Mouse (Mus musculus): Measurements from ENCODE around the gene Lnp1. TPM values are rescaled to one million over a fixed set of nuclear protein-coding genes. Genes with fewer than 3 reads are reported as not detected.
"Not testable (repeated sequence)": the region's sequence is repeated elsewhere in the genome, so short reads cannot be mapped to it uniquely, and the experiment has no call there.

Lnp1 gene
- polyA plus RNA-seq, 1 experiment from 2014 or later = not detected

- H3K27ac ChIP-seq = no peak overlapping the region
- ATAC-seq (replicated peaks; ENCODE audit: low FRiP score, low read depth) = no peak
- H3K4me1 ChIP-seq (replicated peaks; ENCODE audit: insufficient read depth, low read length) = no peaks in the 10 kb centered on the region
- no peak overlapping the region for H3K4me3 ChIP-seq (replicated peaks; ENCODE audit: low read depth, low read length)
- H3K9me3 ChIP-seq (replicated peaks; ENCODE audit: low read length) = no peaks in the 10 kb centered on the region
- no peaks in the 10 kb centered on the region for H3K27me3 ChIP-seq (ENCODE audit: insufficient read depth, low read length)
- no peak for DNase-seq (ENCODE audit: low spot score)
- WGBS = 68% methylated on average over 5 of the region's 5 CpGs
- H3K4me2 ChIP-seq (ENCODE audit: low read length) = no peak overlapping the region
- no peaks in the 10 kb centered on the region for H3K36me3 ChIP-seq (ENCODE audit: insufficient read depth, low read length)
- H3K9ac ChIP-seq (ENCODE audit: low read depth, low read length) = no peak overlapping the region
- TF ChIP-seq CTCF (IDR thresholded peaks at IDR 0.05; ENCODE audit: low read depth) = no peak
Measured at GRCm38 (mm10) chr16:56908986-56909385, 18.9 kb downstream of the Lnp1 start.

- not testable (repeated sequence) for H3K36me3 ChIP-seq (ENCODE audit: insufficient read depth, low read length); H3K27ac ChIP-seq; H3K9me3 ChIP-seq (replicated peaks; ENCODE audit: low read length); H3K4me3 ChIP-seq (replicated peaks; ENCODE audit: low read depth, low read length); ATAC-seq (replicated peaks; ENCODE audit: low FRiP score, low read depth); H3K4me1 ChIP-seq (replicated peaks; ENCODE audit: insufficient read depth, low read length); H3K9ac ChIP-seq (ENCODE audit: low read depth, low read length); H3K4me2 ChIP-seq (ENCODE audit: low read length); DNase-seq (ENCODE audit: low spot score); H3K27me3 ChIP-seq (ENCODE audit: insufficient read depth, low read length)
- 65% methylated on average over 3 of the region's 3 CpGs for WGBS
Measured at GRCm38 (mm10) chr16:56902206-56902605, 25.7 kb downstream of the Lnp1 start.

GRCm38 (mm10) chr16:56891583-56891982 is 36.3 kb downstream of the Lnp1 start:
- no peak for ATAC-seq (replicated peaks; ENCODE audit: low FRiP score, low read depth)
- no peak overlapping the region for H3K27ac ChIP-seq
- H3K27me3 ChIP-seq (ENCODE audit: insufficient read depth, low read length) = no peaks in the 10 kb centered on the region
- no peaks in the 10 kb centered on the region for H3K36me3 ChIP-seq (ENCODE audit: insufficient read depth, low read length)
- no peaks in the 10 kb centered on the region for H3K4me1 ChIP-seq (replicated peaks; ENCODE audit: insufficient read depth, low read length)
- no peak overlapping the region for H3K4me3 ChIP-seq (replicated peaks; ENCODE audit: low read depth, low read length)
- no peak overlapping the region for H3K4me2 ChIP-seq (ENCODE audit: low read length)
- H3K9ac ChIP-seq (ENCODE audit: low read depth, low read length) = no peak overlapping the region
- DNase-seq (ENCODE audit: low spot score) = no peak
- no peaks in the 10 kb centered on the region for H3K9me3 ChIP-seq (replicated peaks; ENCODE audit: low read length)
- WGBS = 78% methylated on average over 5 of the region's 5 CpGs
- no peak for TF ChIP-seq CTCF (IDR thresholded peaks at IDR 0.05; ENCODE audit: low read depth)

- Histone ChIP-seq H3K4me3 (replicated peaks; ENCODE audit: low read depth, low read length) (peak overlapping the region; percentile 45), H3K9me3 (replicated peaks; ENCODE audit: low read length) (no peaks in the 10 kb centered on the region), H3K9ac (ENCODE audit: low read depth, low read length) (0 out of 2 replicates have a peak overlapping the region, but pooled peaks have one; percentile 27), H3K4me1 (replicated peaks; ENCODE audit: insufficient read depth, low read length) (no peaks in the 10 kb centered on the region), H3K27me3 (ENCODE audit: insufficient read depth, low read length) (no peaks in the 10 kb centered on the region), H3K27ac (no peak overlapping the region), H3K4me2 (ENCODE audit: low read length) (peak overlapping the region; percentile 81), H3K36me3 (ENCODE audit: insufficient read depth, low read length) (no peaks in the 10 kb centered on the region)
- no peak for ATAC-seq (replicated peaks; ENCODE audit: low FRiP score, low read depth)
- 23% methylated on average over 9 of the region's 9 CpGs for WGBS
- no peak for DNase-seq (ENCODE audit: low spot score)
- TF ChIP-seq CTCF (IDR thresholded peaks at IDR 0.05; ENCODE audit: low read depth) = no peak
Measured at GRCm38 (mm10) chr16:56886616-56887116, 41.2 kb downstream of the Lnp1 start.

- WGBS = 4% methylated on average over 25 of the region's 25 CpGs
- DNase-seq (ENCODE audit: low spot score) (peak; percentile 94), ATAC-seq (replicated peaks; ENCODE audit: low FRiP score, low read depth) (peak; percentile 99)
- Histone ChIP-seq H3K27me3 (ENCODE audit: insufficient read depth, low read length) (no peaks in the 10 kb centered on the region), H3K4me3 (replicated peaks; ENCODE audit: low read depth, low read length) (peak within 1 kb of the TSS; percentile 45), H3K27ac (peak within 1 kb of the TSS; percentile 62; the same call in 1 of the 2 replicates), H3K4me2 (ENCODE audit: low read length) (peak within 1 kb of the TSS; percentile 81), H3K36me3 (ENCODE audit: insufficient read depth, low read length) (no peaks in the 10 kb centered on the region), H3K9ac (ENCODE audit: low read depth, low read length) (0 out of 2 replicates have a peak within 1 kb of the TSS, but pooled peaks have one; percentile 42), H3K4me1 (replicated peaks; ENCODE audit: insufficient read depth, low read length) (no peaks in the 10 kb centered on the region), H3K9me3 (replicated peaks; ENCODE audit: low read length) (no peaks in the 10 kb centered on the region)
- no peak for TF ChIP-seq CTCF (IDR thresholded peaks at IDR 0.05; ENCODE audit: low read depth)
Measured at GRCm38 (mm10) chr16:56885824-56886615, 41.8 kb downstream of the Lnp1 start, which contains the start of gene Tmem45a. Gene Tmem45a (minus strand): TSS chr16:56886166.

- TF ChIP-seq CTCF (IDR thresholded peaks at IDR 0.05; ENCODE audit: low read depth) = no peak
- ATAC-seq (replicated peaks; ENCODE audit: low FRiP score, low read depth) = no peak
- H3K4me1 ChIP-seq (replicated peaks; ENCODE audit: insufficient read depth, low read length) = no peaks in the 10 kb centered on the region
- no peak overlapping the region for H3K4me3 ChIP-seq (replicated peaks; ENCODE audit: low read depth, low read length)
- H3K9me3 ChIP-seq (replicated peaks; ENCODE audit: low read length) = no peaks in the 10 kb centered on the region
- H3K4me2 ChIP-seq (ENCODE audit: low read length) = peak overlapping the region; percentile 81
- no peaks in the 10 kb centered on the region for H3K27me3 ChIP-seq (ENCODE audit: insufficient read depth, low read length)
- 84% methylated on average over 6 of the region's 6 CpGs for WGBS
- H3K9ac ChIP-seq (ENCODE audit: low read depth, low read length) = no peak overlapping the region
- no peak overlapping the region for H3K27ac ChIP-seq
- no peaks in the 10 kb centered on the region for H3K36me3 ChIP-seq (ENCODE audit: insufficient read depth, low read length)
- peak; percentile 29 for DNase-seq (ENCODE audit: low spot score)
Measured at GRCm38 (mm10) chr16:56884811-56885210, 43.0 kb downstream of the Lnp1 start.

Measured in kidney, postnatal 0 days (tissue).